In genomic region chr8:26972801-26973200, GRCm38 (mm10) we compare ENCODE assay signal across 13 mouse cellular contexts. TPM values are rescaled to one million over a fixed set of nuclear protein-coding genes. Genes with fewer than 3 reads are reported as not detected.
DNase-seq lines count a peak whose midpoint lies in the region; ATAC-seq and TF ChIP-seq lines count a peak whose summit lies in the region.
"Had no signal": no experiment of that assay in that cellular context is flagged by ENCODE, and none has a peak within 500 bp of the region (broad histone marks: within the 10 kb centered on the region; RNA-seq: fewer than 3 reads in every experiment).

No protein-coding gene starts in this region.

- no peaks in the 10 kb centered on the region for H3K27me3 ChIP-seq in kidney, adult 2 months (replicated peaks; ENCODE audit: control insufficient read depth, insufficient read depth, low read length)
- peaks cover 9% of the 10 kb centered on the region; the same call in 1 of the 2 replicates for H3K27me3 ChIP-seq in kidney, embryonic 16.5 days (ENCODE audit: insufficient read depth, low read length)
- H3K27me3 ChIP-seq in G1E (ENCODE audit: insufficient read depth, low read length), result no peaks in the 10 kb centered on the region
- peaks cover 61% of the 10 kb centered on the region for H3K27me3 ChIP-seq in hindbrain, embryonic 12.5 days

- H3K9me3 ChIP-seq in kidney, embryonic 16.5 days (ENCODE audit: low read length), result no peaks in the 10 kb centered on the region
- no peaks in the 10 kb centered on the region for H3K9me3 ChIP-seq in G1E (replicated peaks)
- no peaks in the 10 kb centered on the region for H3K9me3 ChIP-seq in hindbrain, embryonic 12.5 days (replicated peaks)
- H3K9me3 ChIP-seq: embryonic facial prominence, embryonic 15.5 days; liver, embryonic 12.5 days had no signal

- no peak for TF ChIP-seq CTCF in kidney, adult 2 months (conservative IDR thresholded peaks at IDR 0.05; ENCODE audit: insufficient read depth, insufficient read length, low read depth, low read length)
- no peak for TF ChIP-seq CTCF in G1E (IDR thresholded peaks at IDR 0.05; ENCODE audit: low read depth, low read length)

- H3K9ac ChIP-seq in kidney, embryonic 16.5 days (replicated peaks; ENCODE audit: low read length), result no peak overlapping the region
- no peak overlapping the region for H3K9ac ChIP-seq in hindbrain, embryonic 12.5 days
- H3K9ac ChIP-seq: embryonic facial prominence, embryonic 15.5 days; liver, embryonic 12.5 days had no signal

- H3K4me2 ChIP-seq in kidney, embryonic 16.5 days (replicated peaks; ENCODE audit: low read depth, low read length), result no peak overlapping the region
- H3K4me2 ChIP-seq in hindbrain, embryonic 12.5 days (replicated peaks), result no peak overlapping the region
- H3K4me2 ChIP-seq: embryonic facial prominence, embryonic 15.5 days; liver, embryonic 12.5 days had no signal

- no peak for TF ChIP-seq POLR2A in kidney, adult 2 months (IDR thresholded peaks at IDR 0.05; ENCODE audit: low read depth, low read length)

- WGBS in kidney, adult 2 months, result 42% methylated on average over 5 of the region's 5 CpGs
- WGBS in kidney, embryonic 16.5 days, result 35% methylated on average over 5 of the region's 5 CpGs
- WGBS in hindbrain, embryonic 12.5 days, result 45% methylated on average over 5 of the region's 5 CpGs

- intact Hi-C loops in left cerebral cortex, postnatal 36 days (cut with DNase I), result loop anchor here (10.0 kb wide), 1 partner anchor 138 kb away; no protein-coding TSS in a partner anchor

- H3K36me3 ChIP-seq in kidney, adult 2 months (ENCODE audit: control insufficient read depth, insufficient read depth, low read length), result no peaks in the 10 kb centered on the region
- no peaks in the 10 kb centered on the region for H3K36me3 ChIP-seq in kidney, embryonic 16.5 days (ENCODE audit: insufficient read depth, low read length)
- peaks cover 17% of the 10 kb centered on the region for H3K36me3 ChIP-seq in G1E (replicated peaks)
- no peaks in the 10 kb centered on the region for H3K36me3 ChIP-seq in hindbrain, embryonic 12.5 days
- H3K36me3 ChIP-seq: embryonic facial prominence, embryonic 15.5 days; liver, embryonic 12.5 days had no signal

- no peak overlapping the region for H3K27ac ChIP-seq in kidney, adult 2 months (ENCODE audit: insufficient read depth, low read depth, low read length)
- no peak overlapping the region for H3K27ac ChIP-seq in kidney, embryonic 16.5 days (ENCODE audit: low read length)
- H3K27ac ChIP-seq in hindbrain, embryonic 12.5 days, result no peak overlapping the region
- H3K27ac ChIP-seq: embryonic facial prominence, embryonic 15.5 days; liver, embryonic 12.5 days had no signal

- ATAC-seq in kidney, embryonic 16.5 days (ENCODE audit: low FRiP score, low TSS enrichment), result no peak
- ATAC-seq in G1E (ENCODE audit: extremely low read depth, insufficient number of reproducible peaks, low FRiP score, poor library complexity, severe bottlenecking), result no peak
- ATAC-seq in hindbrain, embryonic 12.5 days (ENCODE audit: low FRiP score), result no peak
- ATAC-seq: liver, embryonic 12.5 days had no signal

- peak; percentile 42 for DNase-seq in adrenal gland, adult 2 months
- no peak for DNase-seq in adrenal gland, postnatal 25 days
- peak; percentile 60 for DNase-seq in kidney, adult 2 months
- DNase-seq in G1E (ENCODE audit: low spot score), result no peak
- DNase-seq in heart, postnatal 4 days, result peak; percentile 34
- DNase-seq in left cerebral cortex, postnatal 36 days (ENCODE audit: low spot score in 2 of 2), result no peak
- DNase-seq: adrenal gland, adult 8-10 months; cerebellum, adult 9-11 months; right cerebral cortex, postnatal 14 days had no signal

- H3K4me1 ChIP-seq in kidney, adult 2 months (ENCODE audit: control insufficient read depth, insufficient read depth, low read length), result peaks cover 3% of the 10 kb centered on the region
- peaks cover 41% of the 10 kb centered on the region for H3K4me1 ChIP-seq in kidney, embryonic 16.5 days (ENCODE audit: insufficient read depth, low read length)
- peaks cover 84% of the 10 kb centered on the region for H3K4me1 ChIP-seq in G1E (ENCODE audit: insufficient read depth, low read depth, low read length)
- H3K4me1 ChIP-seq in hindbrain, embryonic 12.5 days, result peaks cover 32% of the 10 kb centered on the region

- H3K4me3 ChIP-seq in kidney, adult 2 months (ENCODE audit: insufficient read depth, low read depth, low read length), result no peak overlapping the region
- no peak overlapping the region for H3K4me3 ChIP-seq in kidney, embryonic 16.5 days (ENCODE audit: low read length)
- peak overlapping the region; percentile 55; the same call in 1 of the 2 replicates for H3K4me3 ChIP-seq in G1E (ENCODE audit: low read depth, low read length)
- H3K4me3 ChIP-seq in hindbrain, embryonic 12.5 days, result no peak overlapping the region
- H3K4me3 ChIP-seq: embryonic facial prominence, embryonic 15.5 days; liver, embryonic 12.5 days had no signal

RNA-seq across cellular contexts. Expression of gene Zfp703, which starts 4.3 kb away (rescaled TPM):
- total RNA-seq in adrenal gland, adult 2 months (2021), result 100 to 1,000 TPM in 1 of 2 experiments, 10 to 100 TPM in 1; 98.1 to 114 TPM
- polyA plus RNA-seq in adrenal gland, adult 2 months (2012; rRNA removed), result 169 and 174 TPM in 2 replicates
- 80.0 and 103 TPM in 2 replicates for total RNA-seq in adrenal gland, postnatal 25 days (2021)
- polyA plus RNA-seq in kidney, adult 2 months (2012; rRNA removed), result 11.9 and 12.7 TPM in 2 replicates
- 7.8 and 10.2 TPM in 2 replicates for polyA plus RNA-seq in kidney, embryonic 16.5 days (2015; fragmentation: Nextera tagmentation; extraction: Ambion mirVana)
- 70.9 and 71.8 TPM in 2 replicates for total RNA-seq in G1E (2014; fragmentation: Nextera tagmentation)
- total RNA-seq in G1E (2017), result 1.5 and 3.0 TPM in 2 replicates
- polyA plus RNA-seq in G1E (2012), result 129 and 157 TPM in 2 replicates
- total RNA-seq in heart, postnatal 4 days (2021), result 10 to 100 TPM; 12.0 to 13.9 TPM
- 10 to 100 TPM; 44.8 to 44.9 TPM for total RNA-seq in left cerebral cortex, postnatal 36 days (2021)
- 34.9 and 40.1 TPM in 2 replicates for polyA plus RNA-seq in hindbrain, embryonic 12.5 days (2016; fragmentation: Nextera tagmentation; extraction: Ambion mirVana)

Comparison
In these comparisons a context has a peak if more than half of its experiments do, and no peak if none do; other contexts are left out.
1. DNase-seq: peak in adrenal gland, adult 2 months (single experiment), kidney, adult 2 months (single experiment) and heart, postnatal 4 days (single experiment); none in adrenal gland, postnatal 25 days (single experiment), G1E (single experiment) and left cerebral cortex, postnatal 36 days (0 of 2).